Mouse (Mus musculus) midbrain, embryonic 14.5 days (tissue): ENCODE measurements at regions not wholly inside any gene's neighbourhood (a gene's known extent, or its start where the extent isn't known, plus 50 kb on each side); places are given as distances from the start of the nearest gene placed in this dataset.

Experiments used
- ATAC-seq: fragments of 200-750 bp; cut with Nextera tagmentation; 2 replicates; pipeline ENCODE4 v1.8.0; 2017; ENCODE audit warnings: moderate number of reproducible peaks, moderate library complexity; ENCODE audit not compliant: low FRiP score, low TSS enrichment
- DNase-seq: peaks from one replicate; pipeline ENCODE4 v3.0.0-alpha.2; 2015
- H3K27ac ChIP-seq: fragments of 300-500 bp; sonication (generic); replicated peaks from 2 replicates; pipeline ENCODE4 v1.5.1; 2014; ENCODE audit warnings: mild to moderate bottlenecking, low read depth, low read length, moderate library complexity
- H3K27me3 ChIP-seq: fragments of 300-500 bp; sonication (generic); 2 replicates; pipeline ENCODE4 v1.6.1; 2014; ENCODE audit warnings: low read length, control low read depth, mixed read lengths; ENCODE audit not compliant: control insufficient read depth, insufficient read depth
- H3K36me3 ChIP-seq: fragments of 300-500 bp; sonication (generic); 2 replicates; pipeline ENCODE4 v1.6.1; 2014; ENCODE audit warnings: low read length, control low read depth; ENCODE audit not compliant: control insufficient read depth, insufficient read depth
- H3K4me1 ChIP-seq: fragments of 300-500 bp; sonication (generic); 2 replicates; pipeline ENCODE4 v1.6.1; 2014; ENCODE audit warnings: mild to moderate bottlenecking, antibody characterized with exemption, low read length, control low read depth; ENCODE audit not compliant: control insufficient read depth, insufficient read depth
- H3K4me2 ChIP-seq: fragments of 300-500 bp; sonication (generic); 2 replicates; pipeline ENCODE4 v1.6.1; 2014; ENCODE audit warnings: mild to moderate bottlenecking, low read length, moderate library complexity
- H3K4me3 ChIP-seq: fragments of 300-500 bp; sonication (generic); replicated peaks from 2 replicates; pipeline ENCODE4 v1.5.1; 2014; ENCODE audit warnings: low read depth, low read length
- H3K9ac ChIP-seq: fragments of 300-500 bp; sonication (generic); replicated peaks from 2 replicates; pipeline ENCODE4 v1.6.1; 2014; ENCODE audit warnings: mild to moderate bottlenecking, low read length, moderate library complexity
- H3K9me3 ChIP-seq: fragments of 300-500 bp; sonication (generic); 2 replicates; pipeline ENCODE4 v1.6.1; 2016; ENCODE audit warnings: low read length, control low read depth, mixed read lengths; ENCODE audit not compliant: control insufficient read depth
- WGBS: fragments of 180-500 bp; shearing (Covaris S2); extraction: QIAGEN DNeasy Blood & Tissue Kit; methylation state at CpG from one replicate; pipeline ENCODE4 v1.1.7; 2014; 5-methylcytosine and 5-hydroxymethylcytosine counted together

DNA sequence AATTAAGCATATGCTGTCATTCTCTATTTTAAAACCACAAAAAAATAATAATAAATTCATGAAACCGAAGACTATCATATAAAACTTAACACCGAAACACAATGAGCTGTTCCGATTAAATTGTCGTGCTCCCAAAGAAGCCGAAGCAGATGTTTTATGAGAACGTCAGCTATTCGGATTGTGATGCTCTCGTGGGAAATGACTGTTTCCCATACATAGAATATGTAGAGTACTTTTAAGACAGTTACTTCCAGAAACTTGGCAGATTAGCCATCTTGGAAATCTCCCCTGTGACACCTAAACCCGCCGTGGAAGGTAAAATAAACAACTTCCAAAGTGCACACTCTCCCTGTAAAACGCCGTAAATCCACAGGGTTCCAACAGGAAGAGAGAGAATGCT lies 162.4 kb upstream of the Fbxl17 start:
- no peaks in the 10 kb centered on the region for H3K27me3 ChIP-seq
- no peaks in the 10 kb centered on the region for H3K36me3 ChIP-seq
- 80% methylated on average over 12 of the region's 12 CpGs for WGBS
- H3K4me1 ChIP-seq = no peaks in the 10 kb centered on the region
- no peak overlapping the region for H3K27ac ChIP-seq
- H3K9ac ChIP-seq = no peak overlapping the region
- no peak overlapping the region for H3K4me2 ChIP-seq
- no peaks in the 10 kb centered on the region for H3K9me3 ChIP-seq
- H3K4me3 ChIP-seq = no peak overlapping the region
- no peak for ATAC-seq
- no peak for DNase-seq

DNA sequence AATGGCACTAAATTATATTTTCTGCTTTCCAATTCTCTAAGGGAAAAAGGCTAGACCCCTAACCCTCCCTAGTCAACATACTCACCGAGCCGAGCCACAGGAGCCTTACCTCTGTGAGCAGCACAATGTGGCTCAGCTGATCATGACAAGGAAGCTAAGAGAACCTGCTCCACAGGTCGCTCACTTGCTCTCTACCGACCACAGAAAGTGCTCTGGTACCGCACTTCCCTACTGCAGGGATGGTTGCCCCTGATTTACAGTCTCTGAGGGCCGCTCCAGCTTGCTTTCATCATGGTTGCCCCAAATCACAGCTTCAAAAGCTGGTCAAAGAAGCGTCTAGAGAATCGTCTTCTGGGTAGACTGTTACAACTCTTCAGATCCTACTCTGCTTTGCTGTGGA lies 177.0 kb upstream of the Fbxl17 start:
- Histone ChIP-seq H3K9ac (no peak overlapping the region), H3K27me3 (no peaks in the 10 kb centered on the region), H3K36me3 (no peaks in the 10 kb centered on the region), H3K27ac (no peak overlapping the region), H3K4me3 (no peak overlapping the region), H3K4me1 (no peaks in the 10 kb centered on the region), H3K4me2 (no peak overlapping the region), H3K9me3 (no peaks in the 10 kb centered on the region)
- ATAC-seq (no peak), DNase-seq (no peak)
- WGBS = 82% methylated on average over 8 of the region's 8 CpGs

DNA sequence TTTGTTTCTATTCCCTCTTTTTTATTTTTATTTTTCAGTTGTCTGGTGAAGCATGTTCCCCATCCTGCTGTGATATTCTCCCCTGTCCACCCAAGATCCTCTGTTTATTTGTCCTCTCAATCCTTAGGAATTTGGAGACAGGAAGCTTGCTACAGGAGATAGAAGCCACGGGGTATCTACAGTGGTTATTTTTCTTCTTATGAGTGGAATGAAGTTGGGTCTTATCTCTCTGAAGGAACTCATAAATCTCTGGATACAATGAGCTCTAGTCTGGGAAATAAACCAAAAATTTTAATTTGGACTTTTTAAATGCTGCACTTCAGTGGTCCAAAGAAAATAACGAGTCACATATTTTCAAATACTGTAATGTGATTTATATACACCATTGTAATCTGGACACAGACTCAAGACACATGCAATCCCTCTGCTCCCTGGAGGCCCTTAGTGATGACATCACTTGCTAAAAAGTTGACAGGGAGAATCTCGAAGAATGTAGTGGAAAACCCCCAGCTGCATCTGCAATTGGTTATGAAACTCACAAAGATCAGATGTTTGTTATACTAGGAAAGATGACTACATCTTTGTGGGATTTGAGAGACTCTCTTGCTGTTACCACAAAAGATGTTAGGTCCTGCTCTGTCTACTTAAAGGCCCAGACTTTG lies 178.3 kb upstream of the Fbxl17 start:
- Histone ChIP-seq H3K9me3 (no peaks in the 10 kb centered on the region), H3K27ac (no peak overlapping the region), H3K36me3 (no peaks in the 10 kb centered on the region), H3K4me3 (no peak overlapping the region), H3K27me3 (no peaks in the 10 kb centered on the region), H3K9ac (no peak overlapping the region), H3K4me2 (no peak overlapping the region), H3K4me1 (no peaks in the 10 kb centered on the region)
- 81% methylated on average over 3 of the region's 3 CpGs for WGBS
- ATAC-seq (no peak), DNase-seq (no peak)

GRCm38 (mm10) chr17:63680479-63680878 lies 180.7 kb upstream of the Fbxl17 start:
- DNase-seq (no peak), ATAC-seq (no peak)
- Histone ChIP-seq H3K27me3 (no peaks in the 10 kb centered on the region), H3K4me1 (no peaks in the 10 kb centered on the region), H3K9ac (no peak overlapping the region), H3K4me3 (no peak overlapping the region), H3K27ac (no peak overlapping the region), H3K36me3 (no peaks in the 10 kb centered on the region), H3K4me2 (no peak overlapping the region), H3K9me3 (no peaks in the 10 kb centered on the region)
- 84% methylated on average over 3 of the region's 3 CpGs for WGBS

GRCm38 (mm10) chr17:63683345-63683744 lies 179.5 kb upstream of the Fer start:
- no peak for ATAC-seq
- Histone ChIP-seq H3K4me3 (no peak overlapping the region), H3K4me1 (no peaks in the 10 kb centered on the region), H3K27ac (no peak overlapping the region), H3K36me3 (no peaks in the 10 kb centered on the region), H3K27me3 (no peaks in the 10 kb centered on the region), H3K9ac (no peak overlapping the region), H3K4me2 (no peak overlapping the region), H3K9me3 (no peaks in the 10 kb centered on the region)
- WGBS = 85% methylated on average over 9 of the region's 9 CpGs
- DNase-seq = peak; percentile 36

DNA sequence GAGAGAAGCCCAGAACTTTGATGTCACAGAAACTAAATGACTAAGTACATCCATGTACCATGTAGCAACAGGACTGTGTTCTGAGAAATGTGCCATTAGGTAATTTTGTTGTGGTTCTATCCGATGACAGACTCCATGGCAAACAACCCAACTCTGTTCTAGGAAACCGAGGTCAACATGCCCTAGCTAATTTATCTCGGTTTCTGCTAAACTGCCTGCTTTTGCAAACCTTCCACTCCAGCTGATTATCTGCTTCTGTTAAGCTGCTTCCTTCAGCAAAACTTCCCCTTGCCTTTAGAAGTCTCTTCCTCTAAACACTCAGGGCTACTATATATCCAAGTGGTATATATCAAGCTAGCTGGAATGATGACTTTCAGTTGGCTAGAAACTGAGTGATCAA lies 178.8 kb upstream of the Fer start:
- Histone ChIP-seq H3K4me1 (no peaks in the 10 kb centered on the region), H3K27ac (no peak overlapping the region), H3K27me3 (no peaks in the 10 kb centered on the region), H3K4me2 (no peak overlapping the region), H3K9me3 (no peaks in the 10 kb centered on the region), H3K36me3 (no peaks in the 10 kb centered on the region), H3K9ac (no peak overlapping the region), H3K4me3 (no peak overlapping the region)
- WGBS = 93% methylated on average over 3 of the region's 3 CpGs
- no peak for DNase-seq
- ATAC-seq = no peak

DNA sequence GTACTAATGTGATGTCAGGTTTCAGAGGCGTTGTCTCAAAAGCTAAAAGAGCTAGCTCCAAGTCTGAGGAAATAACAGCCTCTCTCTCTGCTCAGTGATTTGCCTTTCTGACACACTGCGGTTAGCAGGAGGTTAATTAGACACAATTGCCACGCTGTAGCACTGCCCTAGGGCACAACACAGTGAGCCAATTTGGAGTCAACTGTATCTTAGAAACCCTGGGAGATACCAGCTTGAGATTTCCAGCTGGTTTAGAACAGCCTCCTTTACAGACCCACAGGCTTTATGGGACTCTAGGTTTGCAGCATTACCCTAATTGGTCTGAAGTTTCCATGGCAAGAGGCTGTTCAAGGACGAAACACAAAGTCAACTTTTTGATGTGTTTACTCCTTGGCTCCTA lies 176.9 kb upstream of the Fer start:
- Histone ChIP-seq H3K9ac (no peak overlapping the region), H3K4me1 (no peaks in the 10 kb centered on the region), H3K27me3 (no peaks in the 10 kb centered on the region), H3K4me3 (no peak overlapping the region), H3K27ac (no peak overlapping the region), H3K36me3 (no peaks in the 10 kb centered on the region), H3K9me3 (no peaks in the 10 kb centered on the region), H3K4me2 (no peak overlapping the region)
- 49% methylated on average over 4 of the region's 4 CpGs for WGBS
- ATAC-seq = 0 out of 2 replicates have a peak, but pooled peaks have one; percentile 37
- DNase-seq = peak; percentile 62

DNA sequence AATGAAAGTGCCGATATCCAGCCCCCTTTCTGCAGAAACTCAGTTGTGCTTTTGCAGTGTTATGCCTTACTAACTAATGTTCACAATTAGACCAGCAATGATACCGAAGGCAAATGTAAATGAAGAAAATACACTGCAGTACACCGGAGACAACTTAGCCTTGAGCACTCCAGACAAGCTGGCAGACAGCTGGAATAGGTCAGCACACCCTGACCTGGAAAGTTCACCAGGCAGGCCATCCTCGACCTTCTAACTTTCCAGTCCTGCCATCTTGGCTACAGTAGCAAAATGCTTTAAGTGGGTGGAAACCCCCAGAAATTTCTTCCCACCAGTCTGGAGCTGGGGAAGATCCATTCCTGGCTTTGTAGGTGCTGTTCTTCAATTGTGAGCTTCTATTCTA lies 176.5 kb upstream of the Fer start:
- Histone ChIP-seq H3K27ac (no peak overlapping the region), H3K4me1 (no peaks in the 10 kb centered on the region), H3K9me3 (no peaks in the 10 kb centered on the region), H3K4me3 (no peak overlapping the region), H3K27me3 (no peaks in the 10 kb centered on the region), H3K9ac (no peak overlapping the region), H3K36me3 (no peaks in the 10 kb centered on the region), H3K4me2 (no peak overlapping the region)
- DNase-seq = no peak
- ATAC-seq = no peak
- 77% methylated on average over 4 of the region's 4 CpGs for WGBS

DNA sequence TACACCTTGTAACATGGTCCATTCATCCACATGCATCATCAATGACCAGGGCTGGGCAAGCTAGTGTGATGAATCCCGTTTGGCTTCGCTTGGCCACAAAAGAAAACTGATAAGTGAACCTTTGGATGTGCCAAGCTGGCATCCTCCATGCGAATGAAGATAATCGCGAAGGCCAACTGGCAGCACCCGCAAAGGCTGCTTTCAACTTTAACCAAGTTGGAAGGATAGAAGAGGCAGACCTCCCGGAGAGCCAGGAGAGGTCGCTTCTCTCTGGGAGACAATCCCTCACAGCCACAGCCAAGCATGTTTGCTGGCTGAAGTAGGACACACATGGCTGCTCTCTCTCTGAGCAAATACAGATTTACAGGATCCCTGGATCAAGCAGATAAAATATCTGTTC lies 173.6 kb upstream of the Fer start:
- WGBS = 83% methylated on average over 8 of the region's 8 CpGs

More for the DNA sequence above, 173.6 kb upstream of the Fer start:
- H3K4me3 ChIP-seq = no peak overlapping the region
- H3K9me3 ChIP-seq = no peaks in the 10 kb centered on the region
- no peak overlapping the region for H3K4me2 ChIP-seq
- no peak for DNase-seq
- no peak overlapping the region for H3K27ac ChIP-seq
- H3K9ac ChIP-seq = no peak overlapping the region
- no peaks in the 10 kb centered on the region for H3K36me3 ChIP-seq
- ATAC-seq = no peak
- H3K4me1 ChIP-seq = no peaks in the 10 kb centered on the region
- H3K27me3 ChIP-seq = no peaks in the 10 kb centered on the region
